Mouse (Mus musculus) hindbrain, embryonic 15.5 days (tissue): ENCODE results near the gene Camk2d. TPM values are rescaled to one million over a fixed set of nuclear protein-coding genes. Genes with fewer than 3 reads are reported as not detected.

Source experiments
- ATAC-seq: fragments of 200-750 bp; cut with Nextera tagmentation; 2 replicates; pipeline ENCODE4 v1.8.0; 2017; ENCODE audit warnings: low read depth, moderate number of reproducible peaks, moderate TSS enrichment; ENCODE audit not compliant: low FRiP score
- H3K27ac ChIP-seq: fragments of 300-500 bp; sonication (generic); replicated peaks from 2 replicates; pipeline ENCODE4 v1.5.1; 2015; ENCODE audit warnings: mild to moderate bottlenecking, inconsistent platforms
- H3K27me3 ChIP-seq: fragments of 300-500 bp; sonication (generic); 2 replicates; pipeline ENCODE4 v1.6.1; 2015; ENCODE audit warnings: control low read depth, inconsistent platforms
- H3K36me3 ChIP-seq: fragments of 300-500 bp; sonication (generic); 2 replicates; pipeline ENCODE4 v1.6.1; 2015; ENCODE audit warnings: control low read depth, inconsistent platforms
- H3K4me1 ChIP-seq: fragments of 300-500 bp; sonication (generic); replicated peaks from 2 replicates; pipeline ENCODE4 v1.6.1; 2015; ENCODE audit warnings: control low read depth, inconsistent platforms
- H3K4me2 ChIP-seq: fragments of 300-500 bp; sonication (generic); 2 replicates; pipeline ENCODE4 v1.6.1; 2015; ENCODE audit warnings: moderate library complexity, mild to moderate bottlenecking, inconsistent platforms
- H3K4me3 ChIP-seq: fragments of 300-500 bp; sonication (generic); 2 replicates; pipeline ENCODE4 v1.5.1; 2015; ENCODE audit warnings: mild to moderate bottlenecking, inconsistent platforms
- H3K9ac ChIP-seq: fragments of 300-500 bp; sonication (generic); 2 replicates; pipeline ENCODE4 v1.6.1; 2015; ENCODE audit warnings: inconsistent platforms
- H3K9me3 ChIP-seq: fragments of 300-500 bp; sonication (generic); 2 replicates; pipeline ENCODE4 v1.6.1; 2016; ENCODE audit warnings: control low read depth, inconsistent platforms
- WGBS: fragments of 180-500 bp; shearing (Covaris S2); methylation state at CpG from one replicate; pipeline ENCODE4 v1.1.7; 2015; 5-methylcytosine and 5-hydroxymethylcytosine counted together
- polyA plus RNA-seq: library from polyadenylated mRNA; unstranded; fragments of >200 nt; fragmentation: Nextera tagmentation; extraction: Ambion mirVana; gene quantifications from 2 replicates; pipeline ENCODE4 v1.2.1, GENCODE M21; 2015

Gene Camk2d
- polyA plus RNA-seq, result 82.1 and 85.4 TPM in 2 replicates

- Histone ChIP-seq H3K4me2 (peak within 1 kb of the TSS; percentile 92), H3K27me3 (no peaks in the 10 kb centered on the region), H3K4me1 (peaks cover 22% of the 10 kb centered on the region; the same call in 1 of the 2 replicates), H3K9ac (peak within 1 kb of the TSS; percentile 85), H3K4me3 (peak within 1 kb of the TSS; percentile 73), H3K9me3 (no peaks in the 10 kb centered on the region), H3K36me3 (no peaks in the 10 kb centered on the region), H3K27ac (peak within 1 kb of the TSS; percentile 98)
- peak; percentile 94 for ATAC-seq
- WGBS, result 0% methylated on average over 16 of the region's 16 CpGs
These were observed at the start of gene Camk2d for GRCm38 (mm10) chr3:126596086-126596485. Gene Camk2d (plus strand): TSS chr3:126596302.

GRCm38 (mm10) chr3:126547941-126548340 is 48.2 kb upstream of the Camk2d start:
- H3K27ac ChIP-seq, result no peak overlapping the region
- ATAC-seq, result no peak
- H3K4me2 ChIP-seq, result no peak overlapping the region
- no peak overlapping the region for H3K9ac ChIP-seq
- no peaks in the 10 kb centered on the region for H3K27me3 ChIP-seq
- no peaks in the 10 kb centered on the region for H3K9me3 ChIP-seq
- H3K4me3 ChIP-seq, result no peak overlapping the region
- no peaks in the 10 kb centered on the region for H3K4me1 ChIP-seq
- H3K36me3 ChIP-seq, result no peaks in the 10 kb centered on the region

- WGBS, result 57% methylated on average over 2 of the region's 2 CpGs
These were observed 32.5 kb upstream of the Camk2d start for GRCm38 (mm10) chr3:126563646-126564045.

DNA sequence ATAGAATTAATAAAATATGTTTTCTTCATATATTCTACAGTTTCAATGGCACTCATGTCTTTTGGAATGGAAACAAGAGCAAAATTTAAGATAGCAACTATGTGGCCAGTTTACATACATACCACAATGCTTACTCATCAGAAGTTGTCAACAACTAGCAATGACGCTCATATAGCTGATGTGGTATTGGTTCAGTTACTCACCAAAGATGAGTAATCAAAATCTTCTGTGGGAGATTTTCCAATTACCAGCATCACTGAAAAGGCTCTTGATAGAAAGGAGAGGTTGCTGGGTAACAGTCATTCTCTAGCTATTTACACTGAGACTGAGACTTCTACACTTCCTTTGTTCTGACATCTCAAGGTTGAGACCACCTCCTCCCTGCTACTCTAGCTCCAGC is 25.5 kb upstream of the Camk2d start:
- H3K4me1 ChIP-seq, result no peaks in the 10 kb centered on the region
- 93% methylated on average over 1 of the region's 1 CpGs for WGBS
- no peaks in the 10 kb centered on the region for H3K36me3 ChIP-seq
- no peak overlapping the region for H3K4me3 ChIP-seq
- H3K9me3 ChIP-seq, result no peaks in the 10 kb centered on the region
- no peaks in the 10 kb centered on the region for H3K27me3 ChIP-seq
- no peak overlapping the region for H3K27ac ChIP-seq
- no peak overlapping the region for H3K4me2 ChIP-seq
- H3K9ac ChIP-seq, result no peak overlapping the region
- ATAC-seq, result no peak

More at GRCm38 (mm10) chr3:126563646-126564045, 32.5 kb upstream of the Camk2d start:
- ATAC-seq, result peak; percentile 45; the same call in 1 of the 2 replicates
- Histone ChIP-seq H3K27me3 (no peaks in the 10 kb centered on the region), H3K4me3 (no peak overlapping the region), H3K27ac (no peak overlapping the region), H3K36me3 (no peaks in the 10 kb centered on the region), H3K9me3 (no peaks in the 10 kb centered on the region), H3K9ac (no peak overlapping the region), H3K4me1 (no peaks in the 10 kb centered on the region), H3K4me2 (no peak overlapping the region)

DNA sequence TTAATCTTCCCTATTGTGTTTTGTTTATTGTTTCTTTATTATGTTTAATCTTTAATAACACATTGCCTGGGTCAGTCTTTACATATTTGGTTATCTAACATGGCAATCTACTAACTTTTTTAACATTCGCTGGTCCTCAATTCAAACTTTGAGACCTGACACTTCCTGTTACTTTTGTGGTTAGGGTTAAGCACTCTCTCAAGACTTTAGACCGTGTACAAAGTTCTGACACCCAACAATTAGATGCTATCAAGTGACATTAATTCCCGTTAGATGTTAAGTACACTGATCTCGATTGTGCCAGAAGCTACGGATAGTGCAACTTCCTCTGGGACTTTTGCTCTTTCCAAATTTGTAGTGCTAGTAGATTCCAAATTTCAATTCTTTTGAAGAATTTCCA is 23.2 kb upstream of the Camk2d start:
- Histone ChIP-seq H3K4me2 (no peak overlapping the region), H3K36me3 (no peaks in the 10 kb centered on the region), H3K9me3 (no peaks in the 10 kb centered on the region), H3K4me3 (no peak overlapping the region), H3K27me3 (no peaks in the 10 kb centered on the region), H3K4me1 (no peaks in the 10 kb centered on the region), H3K27ac (no peak overlapping the region), H3K9ac (no peak overlapping the region)
- WGBS, result 83% methylated on average over 5 of the region's 5 CpGs
- no peak for ATAC-seq

- no peaks in the 10 kb centered on the region for H3K4me1 ChIP-seq
- H3K4me3 ChIP-seq, result no peak overlapping the region
- no peaks in the 10 kb centered on the region for H3K36me3 ChIP-seq
- no peak overlapping the region for H3K9ac ChIP-seq
- no peaks in the 10 kb centered on the region for H3K27me3 ChIP-seq
- H3K9me3 ChIP-seq, result no peaks in the 10 kb centered on the region
- no peak for ATAC-seq
- 56% methylated on average over 2 of the region's 2 CpGs for WGBS
- H3K4me2 ChIP-seq, result no peak overlapping the region
- no peak overlapping the region for H3K27ac ChIP-seq
These were observed 20.2 kb upstream of the Camk2d start for GRCm38 (mm10) chr3:126575927-126576326.

DNA sequence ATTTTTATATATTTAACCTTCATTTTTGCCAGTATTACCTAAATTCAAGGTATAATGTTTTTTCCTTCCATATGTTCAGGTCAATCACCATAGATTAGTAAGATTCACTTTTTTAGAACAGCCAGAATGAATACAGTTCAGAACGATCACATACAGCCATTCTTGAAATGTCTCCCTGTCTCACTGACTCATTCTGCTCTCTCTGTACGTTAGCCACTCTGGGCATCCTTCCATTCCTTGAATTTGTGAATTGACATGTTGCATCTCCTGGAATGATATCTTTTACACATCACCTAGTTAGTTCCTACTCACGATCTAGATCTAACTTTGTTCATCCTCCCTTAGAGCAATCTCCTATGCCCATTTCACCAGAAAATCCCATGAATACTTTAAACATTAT is 10.0 kb upstream of the Camk2d start:
- Histone ChIP-seq H3K36me3 (no peaks in the 10 kb centered on the region), H3K9ac (no peak overlapping the region), H3K4me3 (no peak overlapping the region), H3K4me2 (no peak overlapping the region), H3K27me3 (no peaks in the 10 kb centered on the region), H3K4me1 (no peaks in the 10 kb centered on the region), H3K9me3 (no peaks in the 10 kb centered on the region), H3K27ac (no peak overlapping the region)
- 91% methylated on average over 3 of the region's 3 CpGs for WGBS
- ATAC-seq, result no peak

DNA sequence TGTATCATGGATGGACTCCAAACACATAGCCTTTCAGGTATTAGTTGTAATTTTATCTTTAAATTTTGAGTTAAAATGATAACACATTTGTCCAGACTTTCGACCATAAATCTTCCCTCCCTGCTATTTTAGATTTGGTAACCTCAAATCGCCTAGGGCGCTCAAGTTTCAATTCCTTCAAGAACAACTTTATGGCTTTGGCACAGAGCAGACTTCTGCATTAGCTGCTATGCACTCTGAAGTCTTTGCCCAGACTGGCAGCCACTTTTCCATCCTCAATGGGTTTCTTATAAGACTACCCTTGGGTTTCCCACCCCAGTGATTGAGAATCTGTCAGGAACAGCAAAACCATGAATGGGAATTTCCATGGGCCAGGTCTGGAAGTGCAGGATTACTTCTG is 8.6 kb upstream of the Camk2d start:
- no peaks in the 10 kb centered on the region for H3K9me3 ChIP-seq
- H3K9ac ChIP-seq, result no peak overlapping the region
- H3K27me3 ChIP-seq, result no peaks in the 10 kb centered on the region
- WGBS, result 92% methylated on average over 3 of the region's 3 CpGs
- H3K36me3 ChIP-seq, result no peaks in the 10 kb centered on the region
- no peak overlapping the region for H3K4me3 ChIP-seq
- no peak overlapping the region for H3K4me2 ChIP-seq
- no peak overlapping the region for H3K27ac ChIP-seq
- H3K4me1 ChIP-seq, result no peaks in the 10 kb centered on the region
- ATAC-seq, result no peak

DNA sequence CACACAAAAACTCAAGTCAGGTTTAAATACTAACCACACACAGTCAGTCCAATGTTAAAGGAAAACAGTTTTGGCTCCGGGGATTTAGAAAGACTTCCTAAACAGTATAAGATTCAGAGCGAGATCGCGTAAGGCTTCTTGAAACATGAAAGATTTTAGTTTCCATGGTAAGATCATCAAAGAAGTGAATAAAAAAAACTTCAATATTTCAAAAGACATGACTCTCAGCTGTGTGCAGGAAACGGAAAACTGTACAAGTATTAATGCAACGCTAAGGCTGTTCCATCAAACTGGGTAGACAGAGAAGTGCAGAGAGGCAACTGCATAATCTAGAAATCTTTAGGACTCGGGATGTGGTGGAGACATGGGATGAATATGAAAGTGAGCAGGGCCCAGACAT is 6.5 kb upstream of the Camk2d start:
- Histone ChIP-seq H3K36me3 (no peaks in the 10 kb centered on the region), H3K4me2 (no peak overlapping the region), H3K4me3 (no peak overlapping the region), H3K9me3 (no peaks in the 10 kb centered on the region), H3K4me1 (no peaks in the 10 kb centered on the region), H3K27me3 (no peaks in the 10 kb centered on the region), H3K27ac (no peak overlapping the region), H3K9ac (no peak overlapping the region)
- no peak for ATAC-seq
- WGBS, result 90% methylated on average over 7 of the region's 7 CpGs

- Histone ChIP-seq H3K4me2 (peak overlapping the region; percentile 92), H3K9ac (no peak overlapping the region), H3K36me3 (no peaks in the 10 kb centered on the region), H3K9me3 (no peaks in the 10 kb centered on the region), H3K27ac (peak overlapping the region; percentile 98), H3K4me1 (peaks cover 19% of the 10 kb centered on the region; the same call in 1 of the 2 replicates), H3K27me3 (no peaks in the 10 kb centered on the region), H3K4me3 (no peak overlapping the region; the same call in 1 of the 2 replicates)
- no peak for ATAC-seq
- WGBS, result 70% methylated on average over 4 of the region's 4 CpGs
These were observed 646 bp upstream of the Camk2d start for GRCm38 (mm10) chr3:126595456-126595855.

DNA sequence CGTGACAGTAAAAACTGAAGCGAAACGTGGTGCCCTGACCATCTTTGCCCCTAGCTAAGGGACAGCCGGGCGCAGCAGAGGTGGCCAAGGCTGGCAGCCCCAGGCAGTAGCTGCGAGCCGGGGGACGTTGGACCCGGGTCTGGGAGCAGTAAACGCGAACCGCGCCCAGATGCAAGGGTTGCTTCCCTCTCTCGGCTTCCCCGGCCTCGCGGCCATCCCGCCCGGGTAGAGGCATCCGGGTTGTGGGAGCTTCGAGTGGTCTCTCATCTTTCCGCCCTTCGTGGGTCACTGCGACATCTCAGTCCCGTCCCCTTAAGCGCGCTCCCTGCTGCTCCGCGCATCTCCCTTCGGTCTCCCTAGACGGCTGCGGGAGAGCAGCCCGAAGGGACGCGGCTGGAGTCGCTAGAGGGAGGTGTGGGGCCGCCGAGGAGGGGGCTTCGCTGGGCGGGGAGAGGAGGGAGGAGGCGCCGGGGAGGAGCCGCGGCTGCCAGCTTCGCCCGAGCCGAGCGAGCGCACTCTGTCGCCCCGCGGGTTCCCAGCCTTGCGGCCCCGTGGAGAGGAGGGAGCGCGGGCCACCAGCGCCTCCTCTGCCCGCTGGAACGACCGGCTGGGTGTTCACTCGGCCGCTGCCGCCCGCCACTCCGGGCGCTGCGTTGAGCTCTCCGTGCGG is 524 bp downstream of the Camk2d start:
- H3K27me3 ChIP-seq, result no peaks in the 10 kb centered on the region
- peak overlapping the region; percentile 73 for H3K4me3 ChIP-seq
- H3K9ac ChIP-seq, result peak overlapping the region; percentile 85
- peak overlapping the region; percentile 92 for H3K4me2 ChIP-seq
- peak overlapping the region; percentile 98 for H3K27ac ChIP-seq
- peak; percentile 91 for ATAC-seq
- 0 out of 2 replicates have a peak, but pooled peaks cover 1% of the 10 kb centered on the region for H3K36me3 ChIP-seq
- peaks cover 22% of the 10 kb centered on the region; the same call in 1 of the 2 replicates for H3K4me1 ChIP-seq
- no peaks in the 10 kb centered on the region for H3K9me3 ChIP-seq
- WGBS, result 0% methylated on average over 53 of the region's 69 CpGs

DNA sequence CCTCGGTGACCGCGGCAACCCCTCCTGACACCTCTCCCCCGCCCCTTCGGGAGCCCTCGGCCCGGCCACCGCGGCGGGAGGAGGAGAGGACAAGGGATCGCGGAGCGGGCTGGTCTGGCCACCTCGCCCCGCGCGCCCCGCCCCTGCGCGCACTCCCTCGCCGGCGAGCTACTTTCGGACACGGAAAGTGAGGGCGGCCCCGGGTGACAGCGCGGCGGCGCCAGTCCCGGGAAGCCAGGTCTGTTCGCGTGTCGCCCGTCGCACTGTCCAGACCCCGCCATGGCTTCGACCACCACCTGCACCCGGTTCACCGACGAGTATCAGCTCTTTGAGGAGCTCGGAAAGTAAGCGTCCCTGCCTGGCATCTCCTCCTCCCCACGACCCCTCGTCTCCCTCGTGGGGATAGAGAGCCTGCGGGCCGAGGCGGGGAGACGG is 1.1 kb downstream of the Camk2d start:
- Histone ChIP-seq H3K9ac (peak overlapping the region; percentile 85), H3K27me3 (no peaks in the 10 kb centered on the region), H3K4me1 (peaks cover 22% of the 10 kb centered on the region; the same call in 1 of the 2 replicates), H3K9me3 (no peaks in the 10 kb centered on the region), H3K27ac (peak overlapping the region; percentile 98), H3K4me2 (peak overlapping the region; percentile 92), H3K36me3 (0 out of 2 replicates have a peak, but pooled peaks cover 4% of the 10 kb centered on the region), H3K4me3 (peak overlapping the region; percentile 73)
- WGBS, result under 1% methylated on average over 47 of the region's 51 CpGs
- ATAC-seq, result peak; percentile 68
